Mouse (Mus musculus): Measurements from ENCODE around the gene E2f4. TPM values are rescaled to one million over a fixed set of nuclear protein-coding genes. Genes with fewer than 3 reads are reported as not detected.

E2f4 gene
- total RNA-seq, 2 experiments from 2014 or later = 28.8 to 33.6 TPM

GRCm38 (mm10) chr8:105268342-105269074 lies 29.0 kb upstream of the E2f4 start:
- peak; percentile 71 to 84 for DNase-seq (ENCODE audit: low spot score in 2 of 2)

DNA sequence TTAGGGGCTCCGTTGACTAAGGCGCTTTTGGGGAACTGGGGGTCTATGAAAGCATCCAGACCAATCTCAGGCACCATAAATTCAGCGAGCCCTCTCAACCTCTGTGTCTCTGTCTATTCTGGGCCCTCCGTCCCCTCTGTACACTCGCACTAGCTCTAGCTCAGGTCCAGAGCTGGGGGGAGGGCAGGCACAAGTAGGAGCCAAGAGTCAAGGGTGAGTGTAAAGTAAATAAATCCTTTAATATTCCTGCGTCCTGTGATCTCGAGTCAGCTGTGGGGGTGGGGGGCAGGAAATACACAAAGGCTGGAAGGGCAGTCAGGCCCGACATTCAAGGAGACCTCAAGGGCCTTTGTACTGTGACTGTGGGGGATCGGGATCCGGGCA lies 28.4 kb upstream of the E2f4 start:
- DNase-seq (ENCODE audit: low spot score in 2 of 2) = no peak

- DNase-seq (ENCODE audit: low spot score in 2 of 2) = no peak
Measured at GRCm38 (mm10) chr8:105269461-105269947, 28.0 kb upstream of the E2f4 start, which contains the start of gene Hsf4. Hsf4 (plus strand) TSS chr8:105269801.

DNA sequence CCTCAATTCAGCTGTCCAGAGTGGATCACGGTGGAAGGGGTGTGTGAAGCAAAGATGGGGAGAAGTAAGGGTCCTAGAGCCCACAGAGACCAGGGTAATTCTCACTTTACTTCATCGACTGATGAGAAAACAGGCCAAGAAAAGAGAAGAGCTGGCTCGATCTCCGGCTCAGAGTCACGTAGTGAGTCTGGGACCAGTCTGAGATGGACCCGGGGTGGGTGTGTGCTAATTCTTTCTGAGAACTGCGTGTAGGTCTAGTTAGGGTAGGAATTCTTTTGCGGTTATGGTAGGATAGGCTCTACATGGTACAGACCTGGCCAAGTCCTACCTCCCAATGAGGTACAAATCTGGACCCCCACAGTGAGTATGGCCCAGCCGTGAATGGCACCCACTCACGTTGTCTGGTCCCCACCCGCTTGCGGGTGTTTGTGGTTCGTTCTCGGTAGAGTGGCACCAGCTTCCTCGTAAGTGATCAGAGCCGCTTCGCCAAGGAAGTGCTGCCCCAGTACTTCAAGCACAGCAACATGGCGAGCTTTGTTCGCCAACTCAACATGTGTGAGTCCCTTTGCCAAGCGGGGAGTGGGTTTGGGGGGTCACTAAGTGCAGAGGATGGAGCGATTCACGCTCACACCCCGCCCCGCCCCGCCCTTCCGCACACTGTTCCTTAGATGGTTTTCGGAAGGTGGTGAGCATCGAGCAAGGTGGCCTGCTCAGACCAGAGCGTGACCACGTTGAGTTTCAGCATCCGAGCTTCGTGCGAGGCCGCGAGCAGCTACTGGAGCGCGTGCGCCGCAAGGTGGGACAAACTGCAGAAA lies 27.2 kb upstream of the E2f4 start:
- DNase-seq (ENCODE audit: low spot score in 2 of 2) = no peak

- no peak for DNase-seq (ENCODE audit: low spot score in 2 of 2)
Measured at GRCm38 (mm10) chr8:105270916-105271186, 26.6 kb upstream of the E2f4 start.

GRCm38 (mm10) chr8:105275387-105275786 lies 22.1 kb upstream of the E2f4 start:
- no peak for DNase-seq (ENCODE audit: low spot score in 2 of 2)

DNA sequence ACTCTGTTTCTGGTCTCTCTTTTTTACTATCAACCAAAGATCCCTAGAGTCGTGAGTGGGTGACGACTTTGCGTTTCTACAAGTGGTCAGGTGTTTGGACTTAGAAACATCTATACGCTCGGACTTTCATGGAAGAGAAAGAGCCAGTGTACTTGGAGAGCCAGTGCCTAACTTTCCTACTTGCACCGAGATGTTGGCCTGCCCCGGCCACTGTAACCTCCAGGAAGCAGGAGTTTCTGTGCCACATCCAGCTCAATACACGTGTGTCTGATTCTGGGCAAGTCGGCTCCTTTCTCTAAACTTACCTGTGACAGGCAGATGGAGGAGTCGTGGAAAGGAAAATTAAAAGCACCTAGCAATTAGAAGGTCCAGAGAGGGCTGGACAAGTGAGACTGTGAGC lies 21.6 kb upstream of the E2f4 start, which contains the start of gene Nol3:
Gene Nol3, plus strand, starts transcription at position 301 of the 400 bp plus-strand sequence.
- DNase-seq (ENCODE audit: low spot score in 2 of 2) = no peak

DNA sequence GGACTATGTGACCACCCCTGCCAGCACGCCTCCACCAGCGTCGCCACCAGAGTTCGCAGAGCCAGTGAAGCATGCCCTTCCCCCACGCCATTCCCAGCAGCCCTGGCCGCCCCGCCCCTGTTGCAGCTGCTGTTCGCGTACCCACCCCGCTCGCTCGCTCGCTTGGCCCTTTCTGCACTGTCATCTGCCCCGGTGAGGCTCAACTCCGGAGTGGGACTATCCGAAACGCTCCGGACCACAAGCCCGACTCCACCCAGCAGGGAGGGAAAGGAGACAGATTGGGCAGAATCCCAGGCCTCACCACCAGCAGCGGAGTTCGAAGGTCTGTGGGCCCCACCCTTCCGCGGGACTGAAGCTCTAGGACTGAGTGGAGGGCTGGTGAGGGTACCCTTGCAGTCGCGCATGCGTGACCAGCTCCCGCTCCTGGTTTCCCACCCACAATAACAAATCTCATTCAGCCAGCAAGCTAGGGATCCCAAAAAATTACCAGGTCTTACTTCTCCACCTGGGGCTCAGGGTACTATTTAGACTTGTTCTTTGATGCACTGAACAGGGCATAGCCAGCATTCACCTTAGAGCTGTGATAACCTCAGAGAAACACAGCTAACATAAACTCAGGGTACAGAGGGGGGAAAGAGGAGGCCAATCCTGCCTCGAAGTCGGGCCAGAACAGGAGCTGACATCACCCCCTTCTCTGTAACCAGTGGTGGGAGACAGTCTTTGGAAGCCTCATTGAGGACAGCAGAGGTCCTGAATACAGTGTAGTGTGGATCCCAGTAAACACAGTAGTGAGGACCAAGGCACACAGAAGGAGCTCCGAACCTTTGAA lies 21.0 kb upstream of the E2f4 start:
- peak in 1 of 2 experiments; percentile 43 for DNase-seq (ENCODE audit: low spot score in 2 of 2)

GRCm38 (mm10) chr8:105278911-105279334 lies 18.5 kb upstream of the E2f4 start:
- peak; percentile 78 to 87 for DNase-seq (ENCODE audit: low spot score in 2 of 2)

GRCm38 (mm10) chr8:105280567-105280966 lies 16.9 kb upstream of the E2f4 start:
- DNase-seq (ENCODE audit: low spot score in 2 of 2) = no peak

GRCm38 (mm10) chr8:105281821-105282220 lies 15.6 kb upstream of the E2f4 start:
- no peak for DNase-seq (ENCODE audit: low spot score in 2 of 2)

- DNase-seq (ENCODE audit: low spot score in 2 of 2) = no peak
Measured at GRCm38 (mm10) chr8:105282239-105282638, 15.2 kb upstream of the E2f4 start.

- no peak for DNase-seq (ENCODE audit: low spot score in 2 of 2)
Measured at GRCm38 (mm10) chr8:105283074-105283473, 14.4 kb upstream of the E2f4 start.

DNA sequence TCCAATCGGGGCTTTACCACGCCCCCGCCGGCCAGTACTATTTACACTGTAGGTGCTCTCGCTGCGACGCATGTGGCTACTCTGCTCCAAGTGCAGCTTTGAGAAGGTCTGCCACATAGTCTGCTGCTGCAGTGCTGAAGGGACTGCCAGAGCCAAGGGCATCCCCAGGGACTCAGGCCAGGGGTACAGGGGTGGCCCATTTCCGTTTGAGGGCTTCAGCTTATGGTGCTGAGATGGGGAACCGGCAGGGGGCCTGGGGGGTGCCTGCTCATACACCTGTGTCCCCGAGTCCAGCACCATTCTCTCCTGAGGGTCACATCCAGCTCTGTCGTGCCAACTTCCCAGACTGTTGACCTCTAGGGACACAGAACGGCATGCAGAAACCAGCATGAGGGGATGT lies 11.9 kb upstream of the E2f4 start:
- no peak for DNase-seq (ENCODE audit: low spot score in 2 of 2)

GRCm38 (mm10) chr8:105286907-105287306 lies 10.6 kb upstream of the E2f4 start:
- no peak for DNase-seq (ENCODE audit: low spot score in 2 of 2)

- no peak for DNase-seq (ENCODE audit: low spot score in 2 of 2)
Measured at GRCm38 (mm10) chr8:105288231-105288630, 9.2 kb upstream of the E2f4 start.

DNA sequence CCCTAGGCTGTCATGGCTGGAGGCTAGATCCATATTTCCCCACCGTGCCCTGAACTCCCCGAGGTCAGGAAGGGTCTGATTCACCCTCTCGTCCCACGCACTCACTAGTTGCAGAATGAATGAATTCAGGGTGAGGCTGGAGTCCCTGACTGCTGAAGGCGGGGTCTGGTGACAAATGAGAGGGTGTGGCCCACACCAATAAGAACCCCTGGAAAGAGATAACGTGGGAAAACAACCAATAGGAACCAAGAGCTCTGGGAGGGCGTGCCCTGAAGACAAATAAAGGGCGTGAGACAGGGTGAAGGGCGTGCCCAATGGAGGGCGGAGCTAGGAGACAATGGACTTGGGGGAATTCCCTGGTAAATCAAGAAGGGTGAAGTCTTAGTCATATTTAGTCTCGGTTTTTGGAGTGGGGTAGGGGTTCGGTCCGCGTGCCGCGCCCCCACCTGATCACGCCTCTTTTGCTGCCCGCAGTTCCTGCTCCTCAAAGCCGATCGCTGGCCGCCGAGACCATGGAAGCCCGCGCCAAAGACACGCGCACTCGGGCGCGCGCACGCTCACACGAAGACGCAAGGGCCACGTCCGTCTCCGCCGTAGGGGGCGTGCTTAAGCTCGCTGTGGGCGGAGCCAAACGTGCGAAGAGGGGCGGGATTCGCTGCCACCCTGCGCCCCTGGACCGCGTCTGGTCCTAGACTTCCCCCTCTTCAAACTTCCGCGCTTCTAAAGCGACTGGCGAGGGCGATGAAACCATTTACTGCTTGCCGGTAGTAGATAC lies 8.3 kb upstream of the E2f4 start:
- DNase-seq (ENCODE audit: low spot score in 2 of 2) = peak; percentile 96 to 97

DNA sequence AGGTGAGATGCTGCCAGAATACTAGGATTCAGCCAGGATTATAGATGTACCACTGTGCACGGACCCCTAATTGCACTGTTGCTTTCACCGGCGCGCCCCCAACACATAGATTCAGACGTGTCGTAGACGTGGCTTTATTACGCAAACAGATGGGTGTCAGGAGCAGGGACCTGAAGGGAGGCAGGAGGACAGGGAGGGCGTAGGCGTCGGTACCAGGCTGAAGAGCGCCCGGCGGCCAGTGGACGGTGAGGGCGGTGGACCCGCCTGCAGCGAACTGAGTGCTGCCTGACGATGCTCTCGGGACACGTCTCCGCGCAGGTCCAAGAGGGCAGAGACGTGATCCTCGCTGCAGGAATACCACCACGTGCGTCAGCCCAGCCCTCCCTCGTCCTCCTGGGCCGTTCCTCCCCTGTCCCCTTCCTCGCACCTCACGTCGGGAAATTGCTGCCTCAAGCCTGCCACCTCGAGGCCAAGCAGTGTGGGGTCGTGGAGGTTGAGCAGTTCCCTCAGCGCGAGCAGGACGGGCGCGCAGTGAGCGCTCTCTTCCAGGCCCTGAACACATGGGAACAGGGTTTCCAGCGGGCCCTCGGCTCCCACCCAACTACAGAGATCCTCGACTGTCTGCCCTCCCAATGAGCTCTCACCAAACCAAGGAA lies 7.5 kb upstream of the E2f4 start, which contains the start of gene 4931428F04Rik:
Gene 4931428F04Rik, minus strand, starts transcription at position 60 of the 656 bp plus-strand sequence.
- peak in 1 of 2 experiments; percentile 43 for DNase-seq (ENCODE audit: low spot score in 2 of 2)

DNA sequence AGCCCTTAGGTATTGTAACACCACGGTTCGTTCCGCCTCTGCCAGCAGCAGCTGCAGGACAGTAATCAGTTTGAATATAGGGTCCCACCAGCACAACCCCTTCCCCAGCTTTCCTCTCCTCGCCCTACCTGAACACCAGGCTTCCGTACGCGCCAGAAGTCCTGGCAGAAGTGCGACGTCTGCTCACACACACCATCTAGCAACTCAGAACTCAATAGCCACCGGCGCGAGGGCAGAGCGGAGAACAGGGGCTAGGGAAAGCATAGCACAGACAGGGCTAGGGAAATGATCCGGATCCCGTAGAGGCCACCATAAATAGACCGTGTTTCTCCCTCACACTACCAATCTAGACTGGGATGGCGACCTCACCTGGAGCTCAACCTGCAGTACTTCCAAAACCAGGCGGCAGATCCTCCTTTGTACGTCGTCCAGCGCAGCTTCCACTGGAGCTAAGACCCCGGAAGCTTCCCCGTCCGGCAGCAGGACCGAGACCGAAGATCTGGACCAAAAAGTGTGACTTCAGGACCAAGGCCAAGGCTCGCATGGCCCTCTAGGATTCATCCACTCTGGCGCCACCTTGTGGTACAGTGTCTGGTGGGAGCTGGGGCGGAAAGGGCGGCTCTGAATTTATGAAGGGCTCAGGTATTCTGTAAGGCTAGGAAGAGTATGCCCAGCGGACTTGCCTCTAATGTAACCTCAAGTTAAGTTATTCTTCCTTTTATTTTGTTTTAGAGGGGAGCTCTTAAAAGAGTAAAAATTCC lies 6.7 kb upstream of the E2f4 start:
- DNase-seq (ENCODE audit: low spot score in 2 of 2) = peak; percentile 78 to 81

All from layer of hippocampus, postnatal 14 days (tissue).